Mouse (Mus musculus) kidney, embryonic 14.5 days (tissue): ENCODE measurements around the gene Hist2h2aa2. TPM values are rescaled to one million over a fixed set of nuclear protein-coding genes. Genes with fewer than 3 reads are reported as not detected.
"Not testable (repeated sequence)": the region's sequence is repeated elsewhere in the genome, so short reads cannot be mapped to it uniquely, and the experiment has no call there.

Experiments used
- ATAC-seq: fragments of 200-750 bp; cut with Nextera tagmentation; 2 replicates; pipeline ENCODE4 v1.8.0; 2017; ENCODE audit warnings: moderate number of reproducible peaks, mild to moderate bottlenecking, moderate TSS enrichment, moderate library complexity; ENCODE audit not compliant: low FRiP score, low TSS enrichment
- H3K27ac ChIP-seq: fragments of 300-500 bp; sonication (generic); 2 replicates; pipeline ENCODE4 v1.5.1; 2014; ENCODE audit warnings: low read depth, mild to moderate bottlenecking, low read length, moderate library complexity, mixed read lengths
- H3K27me3 ChIP-seq: fragments of 300-500 bp; sonication (generic); 2 replicates; pipeline ENCODE4 v1.6.1; 2014; ENCODE audit warnings: mild to moderate bottlenecking, low read length; ENCODE audit not compliant: control insufficient read depth, insufficient read depth
- H3K36me3 ChIP-seq: fragments of 300-500 bp; sonication (generic); 2 replicates; pipeline ENCODE4 v1.6.1; 2014; ENCODE audit warnings: low read length, mixed read lengths; ENCODE audit not compliant: control insufficient read depth, insufficient read depth
- H3K4me1 ChIP-seq: fragments of 300-500 bp; sonication (generic); 2 replicates; pipeline ENCODE4 v1.6.1; 2014; ENCODE audit warnings: low read length, mixed read lengths; ENCODE audit not compliant: control insufficient read depth, insufficient read depth
- H3K4me2 ChIP-seq: fragments of 300-500 bp; sonication (generic); replicated peaks from 2 replicates; pipeline ENCODE4 v1.6.1; 2014; ENCODE audit warnings: low read depth, mild to moderate bottlenecking, low read length
- H3K4me3 ChIP-seq: fragments of 300-500 bp; sonication (generic); 2 replicates; pipeline ENCODE4 v1.5.1; 2014; ENCODE audit warnings: mild to moderate bottlenecking, low read length
- H3K9ac ChIP-seq: fragments of 300-500 bp; sonication (generic); 2 replicates; pipeline ENCODE4 v1.6.1; 2014; ENCODE audit warnings: low read depth, mild to moderate bottlenecking, low read length, moderate library complexity
- H3K9me3 ChIP-seq: fragments of 300-500 bp; sonication (generic); 2 replicates; pipeline ENCODE4 v1.6.1; 2016; ENCODE audit warnings: low read length; ENCODE audit not compliant: control insufficient read depth
- WGBS: fragments of 180-500 bp; shearing (Covaris S2); extraction: QIAGEN DNeasy Blood & Tissue Kit; methylation state at CpG from one replicate; pipeline ENCODE4 v1.1.7; 2014; 5-methylcytosine and 5-hydroxymethylcytosine counted together
- polyA plus RNA-seq: library from polyadenylated mRNA; unstranded; fragments of >200 nt; fragmentation: Nextera tagmentation; extraction: Ambion mirVana; gene quantifications from 2 replicates; pipeline ENCODE4 v1.2.1, GENCODE M21; 2014

Gene Hist2h2aa2
- polyA plus RNA-seq, 1 experiment from 2014 or later = 33.3 TPM

DNA sequence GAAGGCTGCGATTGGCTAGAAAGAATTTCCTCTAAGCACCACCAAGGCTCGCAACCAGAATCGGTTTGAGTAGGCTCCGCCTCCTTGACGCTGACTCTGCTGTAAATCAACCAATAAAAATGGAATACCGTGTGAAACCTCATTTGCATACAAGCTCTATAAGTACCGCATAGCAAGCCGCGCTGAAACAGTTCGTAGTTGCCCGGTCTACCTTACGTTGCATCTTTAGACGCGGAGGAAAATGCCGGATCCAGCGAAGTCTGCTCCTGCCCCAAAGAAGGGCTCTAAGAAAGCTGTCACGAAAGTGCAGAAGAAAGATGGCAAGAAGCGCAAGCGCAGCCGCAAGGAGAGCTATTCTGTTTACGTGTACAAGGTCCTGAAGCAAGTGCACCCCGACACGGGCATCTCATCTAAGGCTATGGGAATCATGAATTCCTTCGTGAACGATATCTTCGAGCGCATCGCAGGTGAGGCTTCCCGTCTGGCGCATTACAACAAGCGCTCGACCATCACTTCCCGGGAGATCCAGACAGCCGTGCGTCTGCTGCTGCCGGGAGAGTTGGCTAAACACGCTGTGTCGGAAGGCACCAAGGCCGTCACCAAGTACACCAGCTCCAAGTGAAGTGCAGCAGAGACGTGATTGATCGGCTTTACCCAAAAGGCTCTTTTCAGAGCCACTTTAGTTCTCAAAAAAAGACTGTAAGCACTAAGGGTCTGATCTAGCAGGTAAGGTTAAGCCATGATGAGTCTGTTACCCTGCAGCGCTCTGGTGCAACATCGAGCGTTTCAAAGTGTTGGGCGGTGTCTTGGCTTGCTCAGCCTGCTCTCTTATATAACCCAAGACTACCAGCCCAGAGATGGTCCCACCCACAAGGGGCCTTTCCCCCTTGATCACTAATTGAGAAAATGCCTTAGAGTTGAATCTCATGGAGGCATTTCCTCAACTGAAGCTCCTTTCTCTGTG is 29.7 kb upstream of the Hist2h2aa2 start, which contains the start of gene Hist2h2bb:
Hist2h2bb (plus strand) TSS at position 242 of the 964 bp plus-strand sequence.
- peak; percentile 96 for ATAC-seq
- 1% methylated on average over 45 of the region's 45 CpGs for WGBS

DNA sequence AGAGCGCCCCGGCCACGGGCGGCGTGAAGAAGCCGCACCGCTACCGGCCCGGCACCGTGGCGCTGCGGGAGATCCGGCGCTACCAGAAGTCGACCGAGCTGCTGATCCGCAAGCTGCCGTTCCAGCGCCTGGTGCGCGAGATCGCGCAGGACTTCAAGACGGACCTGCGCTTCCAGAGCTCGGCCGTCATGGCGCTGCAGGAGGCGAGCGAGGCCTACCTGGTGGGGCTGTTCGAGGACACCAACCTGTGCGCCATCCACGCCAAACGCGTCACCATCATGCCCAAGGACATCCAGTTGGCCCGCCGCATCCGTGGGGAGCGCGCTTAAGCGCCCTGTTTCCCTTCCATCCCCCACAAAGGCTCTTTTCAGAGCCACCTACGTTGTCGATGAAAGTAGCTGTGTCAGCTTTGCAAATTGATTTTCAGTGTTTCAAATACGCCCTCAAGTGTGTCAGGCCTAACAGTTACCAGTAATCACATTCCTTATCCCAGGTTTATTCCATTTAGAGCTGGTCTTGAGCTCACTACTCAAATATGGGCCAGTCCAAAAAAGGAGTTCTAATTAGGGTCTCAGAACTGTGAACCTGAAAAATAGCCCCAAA is 28.8 kb upstream of the Hist2h2aa2 start:
- H3K9me3 ChIP-seq, H3K27me3 ChIP-seq, H3K36me3 ChIP-seq: not testable (repeated sequence)
- Histone ChIP-seq H3K9ac (peak overlapping the region; percentile 80), H3K4me3 (peak overlapping the region; percentile 61), H3K27ac (peak overlapping the region; percentile 99), H3K4me2 (peak overlapping the region; percentile 61), H3K4me1 (peaks cover 21% of the 10 kb centered on the region; the same call in 1 of the 2 replicates)
- 0% methylated on average over 11 of the region's 44 CpGs for WGBS
- ATAC-seq = peak; percentile 46

More for the DNA sequence above, 29.7 kb upstream of the Hist2h2aa2 start, which contains the start of gene Hist2h2bb:
- Histone ChIP-seq H3K27ac (peak within 1 kb of the TSS; percentile 99), H3K9me3 (no peaks in the 10 kb centered on the region), H3K27me3 (no peaks in the 10 kb centered on the region), H3K36me3 (no peaks in the 10 kb centered on the region), H3K9ac (peak within 1 kb of the TSS; percentile 80), H3K4me1 (peaks cover 12% of the 10 kb centered on the region; the same call in 1 of the 2 replicates), H3K4me3 (peak within 1 kb of the TSS; percentile 61), H3K4me2 (peak within 1 kb of the TSS; percentile 82)

DNA sequence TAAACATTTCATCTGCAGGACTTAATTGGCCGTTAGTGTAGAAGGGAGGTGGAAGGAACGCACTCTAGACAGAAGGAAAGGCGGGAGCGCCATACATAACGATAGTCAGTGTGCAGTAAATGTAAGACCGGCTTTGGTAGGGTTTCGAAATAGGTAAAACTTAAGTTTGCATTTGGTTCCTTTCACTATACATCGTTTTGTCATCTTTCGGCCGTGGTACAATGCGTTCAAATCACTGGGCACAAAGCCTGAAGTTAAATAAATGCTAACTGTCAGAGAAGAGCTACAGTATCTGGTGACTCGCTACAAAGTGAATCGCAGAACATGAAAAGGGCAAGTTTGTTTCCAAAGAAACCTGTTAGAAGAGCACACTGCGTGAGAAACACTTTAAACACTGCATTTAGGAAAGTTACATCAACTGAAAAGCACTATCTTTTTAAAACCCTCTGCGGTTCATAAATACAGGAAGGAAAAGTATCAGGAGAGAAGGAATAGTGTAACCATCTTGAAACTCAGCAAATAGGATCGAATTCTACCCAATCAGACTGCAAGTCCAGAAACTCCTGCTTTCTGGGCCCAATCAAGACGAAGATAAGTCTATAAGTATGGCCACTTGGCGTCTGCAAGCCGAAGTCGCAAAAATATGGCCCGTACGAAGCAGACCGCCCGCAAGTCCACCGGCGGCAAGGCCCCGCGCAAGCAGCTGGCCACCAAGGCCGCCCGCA is 28.1 kb upstream of the Hist2h2aa2 start, which contains the start of gene Hist2h3b:
Hist2h3b (plus strand) TSS at position 604 of the 725 bp plus-strand sequence.
- Histone ChIP-seq H3K9ac (peak within 1 kb of the TSS; percentile 80), H3K36me3 (no peaks in the 10 kb centered on the region), H3K27me3 (no peaks in the 10 kb centered on the region), H3K27ac (peak within 1 kb of the TSS; percentile 99), H3K4me3 (peak within 1 kb of the TSS; percentile 61), H3K4me2 (peak within 1 kb of the TSS; percentile 82), H3K4me1 (peaks cover 21% of the 10 kb centered on the region; the same call in 1 of the 2 replicates), H3K9me3 (no peaks in the 10 kb centered on the region)
- WGBS = 20% methylated on average over 30 of the region's 30 CpGs
- ATAC-seq = peak; percentile 71; the same call in 1 of the 2 replicates

DNA sequence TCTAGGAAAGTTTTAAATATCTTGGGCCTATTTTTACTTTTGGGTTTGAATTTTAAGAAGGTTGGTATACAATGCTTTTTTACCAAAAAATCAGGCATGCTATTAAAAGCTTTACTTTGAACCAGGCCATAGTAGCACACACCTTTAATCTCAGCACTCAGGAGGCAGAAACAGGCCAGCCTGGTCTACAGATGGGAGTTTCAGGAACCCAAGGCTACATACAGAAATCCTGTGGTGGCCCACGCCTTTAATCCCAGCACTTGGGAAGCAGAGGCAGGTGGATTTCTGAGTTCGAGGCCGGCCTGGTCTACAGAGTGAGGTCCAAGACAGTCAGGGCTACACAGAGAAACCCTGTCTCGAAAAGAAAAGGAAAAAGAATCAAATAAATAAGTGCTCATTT is 27.5 kb upstream of the Hist2h2aa2 start:
- H3K9ac ChIP-seq = peak overlapping the region; percentile 52; the same call in 1 of the 2 replicates
- no peaks in the 10 kb centered on the region for H3K9me3 ChIP-seq
- no peaks in the 10 kb centered on the region for H3K36me3 ChIP-seq
- peak overlapping the region; percentile 90 for H3K27ac ChIP-seq
- peaks cover 21% of the 10 kb centered on the region; the same call in 1 of the 2 replicates for H3K4me1 ChIP-seq
- H3K27me3 ChIP-seq = no peaks in the 10 kb centered on the region
- no peak for ATAC-seq
- WGBS = 85% methylated on average over 4 of the region's 4 CpGs
- 0 out of 2 replicates have a peak overlapping the region, but pooled peaks have one; percentile 28 for H3K4me2 ChIP-seq
- no peak overlapping the region for H3K4me3 ChIP-seq

DNA sequence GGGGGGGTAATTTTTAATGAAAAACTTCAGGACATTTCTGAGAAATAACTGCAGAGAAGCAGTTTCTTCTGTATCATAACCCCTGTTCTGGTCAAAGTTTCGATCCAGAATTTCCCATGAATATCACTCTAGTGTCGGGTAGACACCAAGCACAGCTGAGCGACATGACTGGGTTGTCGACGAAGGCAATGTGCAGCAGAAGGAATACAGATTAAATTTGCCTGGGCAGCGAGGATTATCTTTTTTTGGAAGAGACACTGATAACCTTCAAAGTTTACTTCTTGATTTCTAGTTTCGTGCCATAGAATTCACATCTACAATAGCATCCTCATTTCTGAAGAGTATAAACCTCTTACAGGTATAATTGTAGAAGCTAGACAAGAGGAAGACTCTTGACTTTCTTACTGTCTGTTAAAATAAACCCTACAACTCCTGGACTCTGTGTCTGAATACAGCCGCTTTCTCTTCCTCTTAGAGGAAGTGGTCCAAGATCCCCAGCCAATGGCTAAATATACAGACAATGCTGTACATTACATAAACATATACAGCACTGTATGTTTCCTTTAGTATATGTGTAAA is 26.1 kb upstream of the Hist2h2aa2 start:
- H3K27me3 ChIP-seq = no peaks in the 10 kb centered on the region
- no peaks in the 10 kb centered on the region for H3K9me3 ChIP-seq
- no peak overlapping the region for H3K4me2 ChIP-seq
- H3K4me3 ChIP-seq = no peak overlapping the region
- WGBS = 84% methylated on average over 8 of the region's 8 CpGs
- H3K27ac ChIP-seq = 0 out of 2 replicates have a peak overlapping the region, but pooled peaks have one; percentile 8
- ATAC-seq = no peak
- H3K4me1 ChIP-seq = peaks cover 26% of the 10 kb centered on the region; the same call in 1 of the 2 replicates
- no peaks in the 10 kb centered on the region for H3K36me3 ChIP-seq
- H3K9ac ChIP-seq = no peak overlapping the region

DNA sequence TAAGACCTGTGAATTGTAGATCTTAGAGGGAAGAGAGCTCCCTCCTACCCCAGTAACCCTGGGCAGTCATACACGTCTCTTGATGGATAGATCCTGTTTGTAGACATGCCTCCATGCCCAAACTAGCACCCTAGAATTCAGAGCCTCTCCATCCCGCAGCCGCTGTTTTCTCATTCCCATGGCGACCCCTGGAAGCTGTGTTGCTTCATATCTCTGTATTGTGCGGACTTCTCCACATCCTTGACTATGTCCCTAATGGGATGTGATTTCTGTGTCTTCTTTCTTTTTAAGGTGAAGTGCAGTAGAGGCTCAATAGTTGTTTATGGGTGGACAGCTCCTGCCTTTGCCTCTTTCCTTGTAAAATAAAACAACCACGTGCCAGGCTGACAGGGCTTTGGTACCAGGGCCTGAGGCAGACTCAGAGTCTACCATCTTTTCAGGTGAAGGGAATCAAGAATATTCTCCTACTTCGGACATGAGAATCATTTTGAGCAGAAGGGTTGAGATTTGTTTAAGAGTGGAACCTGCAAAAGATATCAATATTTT is 24.4 kb upstream of the Hist2h2aa2 start:
- no peak for ATAC-seq
- WGBS = 75% methylated on average over 7 of the region's 7 CpGs

DNA sequence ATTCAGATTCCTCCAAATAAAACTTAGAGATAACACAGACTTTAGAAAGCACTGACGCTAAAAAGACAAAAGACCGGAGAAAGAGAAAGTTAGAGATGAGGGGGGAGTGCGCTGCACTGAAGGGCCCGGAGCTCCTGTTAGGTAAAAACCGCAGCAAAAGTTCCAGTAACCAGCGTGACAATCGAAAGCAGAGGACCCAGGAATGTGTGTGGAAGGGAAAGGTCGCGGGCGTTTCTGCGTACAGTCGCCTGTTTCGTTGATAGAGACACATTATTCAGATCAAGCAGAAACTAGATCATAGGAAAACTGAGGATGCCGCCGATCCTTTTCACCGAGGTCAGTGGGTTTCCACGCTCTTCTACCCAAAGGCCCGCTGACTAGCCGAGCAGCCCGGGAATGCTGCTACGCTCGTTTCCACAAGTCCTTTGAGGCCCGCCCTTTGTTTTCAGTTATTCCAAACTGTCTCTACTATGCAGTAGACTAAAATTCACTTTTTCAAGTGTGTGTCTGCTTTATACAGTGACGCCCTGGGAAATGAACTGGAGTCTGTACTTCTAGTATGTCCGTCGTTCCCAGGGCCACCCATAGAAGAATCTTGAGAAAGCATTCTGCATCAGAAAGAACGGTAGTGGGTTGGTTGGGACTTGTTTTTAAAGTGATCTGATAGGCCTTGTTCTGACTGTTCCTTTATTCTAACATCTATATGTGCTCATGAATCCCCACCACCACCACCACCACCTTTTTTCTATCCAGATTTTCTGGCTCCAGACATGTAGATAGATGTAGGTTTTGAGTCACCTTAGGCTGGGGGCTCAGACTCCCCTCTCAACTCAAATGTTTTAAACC is 23.7 kb upstream of the Hist2h2aa2 start:
- H3K27me3 ChIP-seq = no peaks in the 10 kb centered on the region
- no peaks in the 10 kb centered on the region for H3K36me3 ChIP-seq
- peak overlapping the region; percentile 45 for H3K4me2 ChIP-seq
- H3K4me1 ChIP-seq = peaks cover 28% of the 10 kb centered on the region; the same call in 1 of the 2 replicates
- H3K9me3 ChIP-seq = no peaks in the 10 kb centered on the region
- WGBS = 5% methylated on average over 27 of the region's 27 CpGs
- peak overlapping the region; percentile 60 for H3K4me3 ChIP-seq
- H3K27ac ChIP-seq = peak overlapping the region; percentile 99
- peak overlapping the region; percentile 62 for H3K9ac ChIP-seq
- ATAC-seq = no peak

More for the DNA sequence above, 24.4 kb upstream of the Hist2h2aa2 start:
- peak overlapping the region; percentile 99 for H3K27ac ChIP-seq
- no peaks in the 10 kb centered on the region for H3K27me3 ChIP-seq
- H3K9me3 ChIP-seq = no peaks in the 10 kb centered on the region
- H3K4me3 ChIP-seq = no peak overlapping the region; the same call in 1 of the 2 replicates
- peak overlapping the region; percentile 45 for H3K4me2 ChIP-seq
- no peaks in the 10 kb centered on the region for H3K36me3 ChIP-seq
- peaks cover 28% of the 10 kb centered on the region; the same call in 1 of the 2 replicates for H3K4me1 ChIP-seq
- peak overlapping the region; percentile 62; the same call in 1 of the 2 replicates for H3K9ac ChIP-seq
